8 mouse cellular contexts compared by ENCODE assay signal in genomic region chr1:177555471-177556291, GRCm38 (mm10).
DNase-seq lines count a peak whose midpoint lies in the region; ATAC-seq and TF ChIP-seq lines count a peak whose summit lies in the region.

No protein-coding gene starts in this region.

- peak; percentile 65 for ATAC-seq in forebrain, embryonic 16.5 days
- ATAC-seq in hindbrain, postnatal 0 days, result peak; percentile 76
- peak; percentile 82 for ATAC-seq in neural tube, embryonic 11.5 days (ENCODE audit: insufficient read depth, low FRiP score, low TSS enrichment)

- TF ChIP-seq POLR2A in kidney, adult 2 months (IDR thresholded peaks at IDR 0.05; ENCODE audit: low read depth, low read length), result no peak

- H3K27me3 ChIP-seq in kidney, adult 2 months (replicated peaks; ENCODE audit: control insufficient read depth, insufficient read depth, low read length), result no peaks in the 10 kb centered on the region
- H3K27me3 ChIP-seq in forebrain, embryonic 16.5 days (replicated peaks; ENCODE audit: control insufficient read depth, insufficient read depth, low read length), result no peaks in the 10 kb centered on the region
- no peaks in the 10 kb centered on the region for H3K27me3 ChIP-seq in hindbrain, postnatal 0 days (ENCODE audit: insufficient read depth, low read length)
- no peaks in the 10 kb centered on the region for H3K27me3 ChIP-seq in neural tube, embryonic 11.5 days (ENCODE audit: control insufficient read depth, insufficient read depth, low read length)

- H3K9me3 ChIP-seq in forebrain, embryonic 16.5 days (ENCODE audit: control insufficient read depth, low read length), result no peaks in the 10 kb centered on the region
- no peaks in the 10 kb centered on the region for H3K9me3 ChIP-seq in hindbrain, postnatal 0 days (ENCODE audit: low read length)
- no peaks in the 10 kb centered on the region for H3K9me3 ChIP-seq in neural tube, embryonic 11.5 days (ENCODE audit: control insufficient read depth, low read length)

- no peaks in the 10 kb centered on the region for H3K4me1 ChIP-seq in kidney, adult 2 months (ENCODE audit: control insufficient read depth, insufficient read depth, low read length)
- peaks cover 9% of the 10 kb centered on the region for H3K4me1 ChIP-seq in forebrain, embryonic 16.5 days (replicated peaks; ENCODE audit: control insufficient read depth, insufficient read depth, low read length)
- H3K4me1 ChIP-seq in hindbrain, postnatal 0 days (ENCODE audit: insufficient read depth, low read length), result peaks cover 6% of the 10 kb centered on the region; the same call in 1 of the 2 replicates
- peaks cover 9% of the 10 kb centered on the region for H3K4me1 ChIP-seq in neural tube, embryonic 11.5 days (ENCODE audit: control insufficient read depth, insufficient read depth, low read length)

- TF ChIP-seq CTCF in kidney, adult 2 months (conservative IDR thresholded peaks at IDR 0.05; ENCODE audit: insufficient read depth, insufficient read length, low read depth, low read length), result no peak
- no peak for TF ChIP-seq CTCF in hindbrain, postnatal 0 days (IDR thresholded peaks at IDR 0.05; ENCODE audit: low read depth)

- peak overlapping the region; percentile 37 for H3K4me2 ChIP-seq in forebrain, embryonic 16.5 days (ENCODE audit: low read length)
- H3K4me2 ChIP-seq in hindbrain, postnatal 0 days (ENCODE audit: low read depth, low read length), result peak overlapping the region; percentile 37
- H3K4me2 ChIP-seq in neural tube, embryonic 11.5 days (ENCODE audit: low read depth), result peak overlapping the region; percentile 32

- H3K9ac ChIP-seq in forebrain, embryonic 16.5 days (replicated peaks; ENCODE audit: low read depth, low read length), result peak overlapping the region; percentile 22; the same call in 1 of the 2 replicates
- H3K9ac ChIP-seq in hindbrain, postnatal 0 days (replicated peaks; ENCODE audit: low read length), result 0 out of 2 replicates have a peak overlapping the region, but pooled peaks have one; percentile 19
- peak overlapping the region; percentile 37 for H3K9ac ChIP-seq in neural tube, embryonic 11.5 days (ENCODE audit: low read length)

- 34% methylated on average over 15 of the region's 15 CpGs for WGBS in kidney, adult 2 months
- WGBS in forebrain, embryonic 16.5 days, result 21% methylated on average over 15 of the region's 15 CpGs
- 12% methylated on average over 15 of the region's 15 CpGs for WGBS in hindbrain, postnatal 0 days
- 20% methylated on average over 15 of the region's 15 CpGs for WGBS in neural tube, embryonic 11.5 days

- DNase-seq in kidney, adult 2 months, result peak; percentile 5
- no peak for DNase-seq in kidney, adult 9 months
- DNase-seq in hindbrain, postnatal 0 days (ENCODE audit: low spot score), result peak; percentile 8
- DNase-seq in lung, adult 18-20 months, result peak; percentile 10 to 26
- peak; percentile 58 for DNase-seq in neural tube, embryonic 11.5 days (ENCODE audit: low spot score)
- DNase-seq in frontal cortex, postnatal 36 days (ENCODE audit: low spot score in 2 of 2), result no peak
- no peak for DNase-seq in thymus, postnatal 36 days

- no peaks in the 10 kb centered on the region for H3K36me3 ChIP-seq in kidney, adult 2 months (ENCODE audit: control insufficient read depth, insufficient read depth, low read length)
- no peaks in the 10 kb centered on the region for H3K36me3 ChIP-seq in forebrain, embryonic 16.5 days (ENCODE audit: control insufficient read depth, insufficient read depth)
- no peaks in the 10 kb centered on the region for H3K36me3 ChIP-seq in hindbrain, postnatal 0 days (ENCODE audit: insufficient read depth, low read length)
- H3K36me3 ChIP-seq in neural tube, embryonic 11.5 days (ENCODE audit: control insufficient read depth, insufficient read depth, low read length), result no peaks in the 10 kb centered on the region

- peak overlapping the region; percentile 9; the same call in 1 of the 2 replicates for H3K4me3 ChIP-seq in kidney, adult 2 months (ENCODE audit: insufficient read depth, low read depth, low read length)
- no peak overlapping the region for H3K4me3 ChIP-seq in forebrain, embryonic 16.5 days (replicated peaks; ENCODE audit: low read length)
- 0 out of 2 replicates have a peak overlapping the region, but pooled peaks have one; percentile 0 for H3K4me3 ChIP-seq in hindbrain, postnatal 0 days (ENCODE audit: low read length)
- no peak overlapping the region for H3K4me3 ChIP-seq in neural tube, embryonic 11.5 days (ENCODE audit: low read depth, low read length)

- H3K27ac ChIP-seq in kidney, adult 2 months (ENCODE audit: insufficient read depth, low read depth, low read length), result no peak overlapping the region
- no peak overlapping the region for H3K27ac ChIP-seq in forebrain, embryonic 16.5 days (ENCODE audit: low read length)
- H3K27ac ChIP-seq in hindbrain, postnatal 0 days, result no peak overlapping the region
- H3K27ac ChIP-seq in neural tube, embryonic 11.5 days (ENCODE audit: low read depth, low read length), result peak overlapping the region; percentile 68

Comparison
In these comparisons a context has a peak if more than half of its experiments do, and no peak if none do; other contexts are left out.
1. DNase-seq: peak in kidney, adult 2 months (single experiment), hindbrain, postnatal 0 days (single experiment), lung, adult 18-20 months (2 of 2) and neural tube, embryonic 11.5 days (single experiment); none in kidney, adult 9 months (single experiment), frontal cortex, postnatal 36 days (0 of 2) and thymus, postnatal 36 days (0 of 2).
2. H3K4me3 ChIP-seq: peak in kidney, adult 2 months (single experiment) and hindbrain, postnatal 0 days (single experiment); none in forebrain, embryonic 16.5 days (single experiment) and neural tube, embryonic 11.5 days (single experiment).
3. Peak in every context shown above with its lines, with median percentiles within 50 percentile points of each other: ATAC-seq, H3K4me2 ChIP-seq and H3K9ac ChIP-seq.